Mouse (Mus musculus): ENCODE data around the gene Prrxl1. TPM values are rescaled to one million over a fixed set of nuclear protein-coding genes. Genes with fewer than 3 reads are reported as not detected.
A peak's percentile ranks its signal among the peaks of the same experiment; 100 is the strongest.

Prrxl1 gene
- polyA plus RNA-seq, 1 experiment from 2014 or later = 0.49 TPM

DNA sequence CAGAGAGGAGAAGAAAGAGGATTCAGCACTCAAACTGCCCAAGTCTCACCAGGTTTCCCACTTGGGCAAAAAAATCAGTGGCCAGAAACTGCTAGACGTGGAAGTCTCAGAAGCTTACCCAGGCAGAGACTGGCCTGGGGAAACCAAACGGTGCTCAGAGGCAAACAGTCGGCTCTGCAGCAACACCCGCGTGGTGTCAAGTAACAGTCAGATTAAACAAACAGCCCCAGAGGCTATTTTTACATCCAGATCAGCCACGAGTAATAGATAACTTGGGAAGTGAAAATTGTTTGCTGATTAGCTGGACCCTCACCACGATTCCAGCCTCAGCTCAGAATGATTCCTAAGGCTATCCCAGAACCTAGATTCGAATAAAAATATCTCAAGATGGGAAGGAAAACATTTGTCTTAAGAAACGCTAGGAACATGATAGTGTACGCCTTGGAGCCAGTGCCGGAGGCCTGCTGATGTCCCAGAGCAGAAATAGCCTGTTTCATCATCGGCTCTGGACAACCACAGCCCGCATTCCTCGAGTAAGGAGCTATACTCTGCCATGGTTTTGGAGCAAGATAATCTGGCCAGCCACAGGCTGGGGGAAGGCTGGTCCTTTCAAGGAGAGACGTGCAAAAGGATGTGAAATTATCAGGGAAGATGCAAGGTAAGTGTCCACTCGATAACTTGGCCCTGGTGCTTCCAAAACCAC is 86.1 kb downstream of the Prrxl1 start, which contains the start of gene 3425401B19Rik:
TSS of gene 3425401B19Rik (minus strand) at position 170 of the 703 bp plus-strand sequence.
- no peak within 1 kb of the TSS for H3K27ac ChIP-seq

DNA sequence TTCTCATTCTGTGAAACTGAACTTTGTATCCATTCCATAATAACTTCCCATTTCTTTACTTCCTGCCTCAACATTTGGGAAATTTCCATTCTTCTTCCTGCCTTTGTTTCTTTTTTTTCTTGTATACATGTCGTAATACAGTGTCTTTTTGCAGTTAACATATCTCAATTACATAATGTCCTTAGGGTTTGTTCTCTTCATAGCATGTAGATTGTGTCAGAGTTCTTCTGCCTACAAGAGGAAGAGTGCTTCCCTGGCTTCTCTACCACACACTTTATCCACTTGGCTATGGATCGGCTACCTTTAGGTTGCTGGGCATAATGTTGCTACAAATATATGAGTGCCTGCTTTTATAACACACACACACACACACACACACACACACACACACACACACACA is 96.7 kb downstream of the Prrxl1 start:
- 91% methylated on average over 2 of the region's 2 CpGs for WGBS
- H3K27me3 ChIP-seq = no peaks in the 10 kb centered on the region; the same call in 1 of the 2 replicates
- no peak overlapping the region for H3K27ac ChIP-seq

More for the DNA sequence above, 86.1 kb downstream of the Prrxl1 start, which contains the start of gene 3425401B19Rik:
- no peak for ATAC-seq (replicated peaks; ENCODE audit: low FRiP score)
- H3K36me3 ChIP-seq = no peaks in the 10 kb centered on the region
- peak within 1 kb of the TSS; percentile 50 for H3K4me2 ChIP-seq
- H3K4me1 ChIP-seq = peaks cover 29% of the 10 kb centered on the region
- no peak within 1 kb of the TSS for H3K9ac ChIP-seq
- H3K9me3 ChIP-seq (replicated peaks) = no peaks in the 10 kb centered on the region
- 38% methylated on average over 16 of the region's 16 CpGs for WGBS
- 0 out of 2 replicates have a peak, but pooled peaks cover 5% of the 10 kb centered on the region for H3K27me3 ChIP-seq
- H3K4me3 ChIP-seq (replicated peaks) = peak within 1 kb of the TSS; percentile 17

GRCm38 (mm10) chr14:32696344-32696743 is 97.1 kb downstream of the Prrxl1 start:
- ATAC-seq (replicated peaks; ENCODE audit: low FRiP score) = no peak
- no peak overlapping the region for H3K4me2 ChIP-seq
- 86% methylated on average over 2 of the region's 2 CpGs for WGBS

More for the DNA sequence above, 96.7 kb downstream of the Prrxl1 start:
- no peaks in the 10 kb centered on the region for H3K36me3 ChIP-seq
- H3K4me2 ChIP-seq = no peak overlapping the region
- H3K9me3 ChIP-seq (replicated peaks) = no peaks in the 10 kb centered on the region
- H3K4me1 ChIP-seq = peaks cover under 1% of the 10 kb centered on the region; the same call in 1 of the 2 replicates
- H3K4me3 ChIP-seq (replicated peaks) = no peak overlapping the region
- no peak for ATAC-seq (replicated peaks; ENCODE audit: low FRiP score)
- H3K9ac ChIP-seq = no peak overlapping the region

DNA sequence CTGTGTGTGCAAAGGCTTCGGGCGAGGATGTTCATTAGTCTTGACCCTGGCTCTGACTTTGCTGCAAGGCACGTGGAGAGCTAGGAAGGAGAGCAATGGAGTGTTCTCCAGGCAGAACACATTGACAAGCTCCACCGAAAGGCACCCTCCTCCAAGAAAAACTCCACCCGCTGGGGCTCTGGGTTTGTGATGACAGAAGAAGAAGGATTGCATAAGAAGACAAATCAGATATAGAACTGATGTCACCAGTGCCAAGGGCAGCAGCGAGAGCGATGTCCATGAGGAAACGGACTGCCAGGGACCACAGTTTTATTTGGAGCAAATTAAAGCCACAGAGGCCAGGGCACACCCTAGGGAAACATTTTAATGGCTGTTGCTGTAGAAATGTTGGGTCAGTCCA is 98.6 kb downstream of the Prrxl1 start:
- H3K4me1 ChIP-seq = peaks cover 4% of the 10 kb centered on the region; the same call in 1 of the 2 replicates
- 78% methylated on average over 8 of the region's 8 CpGs for WGBS
- no peak overlapping the region for H3K4me2 ChIP-seq
- H3K27ac ChIP-seq = no peak overlapping the region
- H3K4me3 ChIP-seq (replicated peaks) = no peak overlapping the region
- no peak for ATAC-seq (replicated peaks; ENCODE audit: low FRiP score)
- H3K9ac ChIP-seq = no peak overlapping the region
- H3K36me3 ChIP-seq = no peaks in the 10 kb centered on the region
- H3K27me3 ChIP-seq = no peaks in the 10 kb centered on the region; the same call in 1 of the 2 replicates
- H3K9me3 ChIP-seq (replicated peaks) = no peaks in the 10 kb centered on the region

More at GRCm38 (mm10) chr14:32696344-32696743, 97.1 kb downstream of the Prrxl1 start:
- Histone ChIP-seq H3K36me3 (no peaks in the 10 kb centered on the region), H3K4me1 (peaks cover 4% of the 10 kb centered on the region; the same call in 1 of the 2 replicates), H3K27ac (no peak overlapping the region), H3K27me3 (no peaks in the 10 kb centered on the region; the same call in 1 of the 2 replicates), H3K4me3 (replicated peaks) (no peak overlapping the region), H3K9ac (no peak overlapping the region), H3K9me3 (replicated peaks) (no peaks in the 10 kb centered on the region)

DNA sequence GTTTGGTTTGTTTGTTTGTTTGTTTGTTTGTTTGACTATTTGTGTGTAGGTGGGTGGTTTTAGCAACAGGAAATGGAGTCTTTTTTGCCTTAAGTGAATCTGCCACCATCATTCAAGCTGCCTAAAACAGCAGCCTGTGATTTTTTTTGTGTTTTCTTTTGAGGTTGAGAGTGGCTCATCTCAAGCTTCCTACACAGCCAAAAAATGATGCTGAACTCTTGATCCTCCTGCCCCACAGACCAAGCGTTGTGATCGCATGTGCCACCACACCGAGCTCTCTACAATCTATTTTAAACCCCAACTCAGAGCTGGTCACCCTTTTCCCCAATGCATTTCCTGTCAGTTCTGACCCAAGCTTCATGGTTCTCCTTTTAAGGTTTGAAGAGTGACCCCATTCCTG is 99.3 kb downstream of the Prrxl1 start:
- H3K36me3 ChIP-seq = no peaks in the 10 kb centered on the region
- no peak overlapping the region for H3K27ac ChIP-seq
- H3K27me3 ChIP-seq = no peaks in the 10 kb centered on the region; the same call in 1 of the 2 replicates
- H3K4me3 ChIP-seq (replicated peaks) = no peak overlapping the region
- H3K4me2 ChIP-seq = no peak overlapping the region
- H3K9ac ChIP-seq = no peak overlapping the region
- peaks cover 4% of the 10 kb centered on the region; the same call in 1 of the 2 replicates for H3K4me1 ChIP-seq
- WGBS = 70% methylated on average over 3 of the region's 3 CpGs
- no peak for ATAC-seq (replicated peaks; ENCODE audit: low FRiP score)
- no peaks in the 10 kb centered on the region for H3K9me3 ChIP-seq (replicated peaks)

Other genes with a start within 250 kb of the Prrxl1 start
- gene 1700024G13Rik, start 211.0 kb upstream of the Prrxl1 start, polyA plus RNA-seq (2015; fragmentation: Nextera tagmentation; extraction: Ambion mirVana) = not detected in 2 replicates
- 0.36 TPM in 2 replicates for gene Slc18a3, start 134.6 kb upstream of the Prrxl1 start, polyA plus RNA-seq (2015; fragmentation: Nextera tagmentation; extraction: Ambion mirVana)
- not detected in 2 replicates for gene Chat, start 133.4 kb upstream of the Prrxl1 start, polyA plus RNA-seq (2015; fragmentation: Nextera tagmentation; extraction: Ambion mirVana)
- gene Ercc6, start 85.9 kb upstream of the Prrxl1 start, polyA plus RNA-seq (2015; fragmentation: Nextera tagmentation; extraction: Ambion mirVana) = 19.2 and 23.5 TPM in 2 replicates
- 0.14 and 0.31 TPM in 2 replicates for gene 3425401B19Rik, start 85.9 kb downstream of the Prrxl1 start, polyA plus RNA-seq (2015; fragmentation: Nextera tagmentation; extraction: Ambion mirVana)
- gene Tmem273, start 186.6 kb downstream of the Prrxl1 start, polyA plus RNA-seq (2015; fragmentation: Nextera tagmentation; extraction: Ambion mirVana) = 0.85 and 1.1 TPM in 2 replicates
- 0.06 and 0.13 TPM in 2 replicates for gene Fam170b, start 234.6 kb downstream of the Prrxl1 start, polyA plus RNA-seq (2015; fragmentation: Nextera tagmentation; extraction: Ambion mirVana)